Mouse (Mus musculus): ENCODE measurements around the gene Gm10320. TPM values are rescaled to one million over a fixed set of nuclear protein-coding genes. Genes with fewer than 3 reads are reported as not detected.

Gene Gm10320
- polyA plus RNA-seq, 1 experiment from 2014 or later, result 1.2 TPM

DNA sequence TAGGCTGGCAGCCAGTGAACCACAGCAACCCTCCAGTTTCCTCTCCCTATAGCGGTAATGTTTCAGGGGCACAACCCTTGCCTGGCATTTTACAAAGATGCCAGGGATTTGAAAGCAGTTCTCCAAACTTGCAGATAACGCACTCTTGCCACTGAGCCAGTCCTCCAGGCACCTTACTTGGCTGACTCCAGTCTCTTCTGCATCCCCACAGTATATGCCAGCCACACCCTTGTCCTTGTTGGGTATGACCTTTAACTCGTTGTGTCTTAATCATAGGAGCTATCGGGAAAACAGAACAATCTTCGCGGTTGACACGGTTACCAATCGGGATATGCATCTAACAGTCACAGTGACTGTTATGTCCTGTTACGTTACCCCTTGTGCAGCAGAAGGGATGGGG is 40.2 kb upstream of the Gm10320 start:
- DNase-seq (ENCODE audit: low spot score) (no peak), ATAC-seq (ENCODE audit: low FRiP score) (no peak)
- no peak overlapping the region for H3K9ac ChIP-seq
- H3K36me3 ChIP-seq (replicated peaks; ENCODE audit: control insufficient read depth, insufficient read depth), result no peaks in the 10 kb centered on the region
- H3K4me2 ChIP-seq (replicated peaks), result no peak overlapping the region
- peaks cover 21% of the 10 kb centered on the region for H3K4me1 ChIP-seq (replicated peaks; ENCODE audit: control insufficient read depth, insufficient read depth, low read length)
- H3K27ac ChIP-seq, result no peak overlapping the region
- no peak overlapping the region for H3K4me3 ChIP-seq (replicated peaks; ENCODE audit: low read length)
- peaks cover 17% of the 10 kb centered on the region for H3K27me3 ChIP-seq (ENCODE audit: control insufficient read depth, insufficient read depth, low read length)
- peaks cover 11% of the 10 kb centered on the region for H3K9me3 ChIP-seq (ENCODE audit: control insufficient read depth, low read length)
- WGBS, result 86% methylated on average over 9 of the region's 9 CpGs

DNA sequence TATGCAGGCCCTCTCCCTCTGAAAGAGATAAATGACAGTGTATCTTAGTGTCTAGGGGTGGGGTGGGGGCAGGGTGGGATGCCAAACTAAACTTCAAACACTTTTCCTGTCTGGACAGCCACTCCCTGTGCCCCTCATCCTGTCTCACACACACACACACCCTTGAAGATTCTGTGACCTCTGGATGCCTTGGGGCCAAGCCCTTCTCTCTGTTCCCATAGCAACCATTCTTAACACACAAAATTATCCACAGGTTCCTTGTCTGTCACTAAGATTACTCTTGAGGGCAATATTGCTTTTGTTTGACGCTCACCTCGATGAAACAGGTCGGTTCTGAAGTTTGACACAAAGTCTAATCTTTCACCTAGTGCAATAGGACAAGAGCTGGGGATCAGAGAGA is 39.5 kb upstream of the Gm10320 start:
- Histone ChIP-seq H3K36me3 (replicated peaks; ENCODE audit: control insufficient read depth, insufficient read depth) (no peaks in the 10 kb centered on the region), H3K4me2 (replicated peaks) (no peak overlapping the region), H3K4me3 (replicated peaks; ENCODE audit: low read length) (no peak overlapping the region), H3K9me3 (ENCODE audit: control insufficient read depth, low read length) (peaks cover 11% of the 10 kb centered on the region), H3K27ac (no peak overlapping the region), H3K9ac (no peak overlapping the region), H3K27me3 (ENCODE audit: control insufficient read depth, insufficient read depth, low read length) (peaks cover 17% of the 10 kb centered on the region), H3K4me1 (replicated peaks; ENCODE audit: control insufficient read depth, insufficient read depth, low read length) (peaks cover 21% of the 10 kb centered on the region)
- ATAC-seq (ENCODE audit: low FRiP score) (no peak), DNase-seq (ENCODE audit: low spot score) (no peak)
- WGBS, result 26% methylated on average over 3 of the region's 3 CpGs

DNA sequence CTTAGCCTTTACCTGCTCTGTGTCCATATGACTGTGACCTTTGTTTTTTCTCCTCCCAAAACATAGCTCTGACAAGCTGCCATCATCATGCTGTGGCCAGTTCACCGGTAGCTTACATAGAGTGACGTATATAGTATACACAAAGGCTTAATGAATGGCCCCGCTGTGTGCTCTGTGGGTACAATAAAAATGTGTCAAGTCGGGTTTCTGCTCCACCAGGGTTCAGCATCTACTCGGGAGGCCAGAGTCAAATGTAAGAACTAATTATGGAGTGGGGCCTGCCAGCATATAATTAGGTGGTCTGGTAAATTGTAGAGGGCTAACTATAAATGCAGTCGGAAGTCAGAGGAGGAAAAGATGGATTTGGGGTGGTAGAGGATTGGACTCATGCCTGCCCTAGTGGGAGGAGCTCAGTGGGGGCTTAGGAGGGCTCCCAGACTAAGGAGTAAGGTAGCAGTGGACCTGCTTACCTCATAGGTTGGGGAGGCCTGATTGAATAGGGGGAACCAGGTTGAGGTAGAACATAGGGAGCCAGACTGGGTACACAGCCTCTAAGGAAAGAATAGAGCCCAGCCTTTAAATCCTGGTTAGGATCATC is 32.0 kb upstream of the Gm10320 start:
- Histone ChIP-seq H3K9ac (no peak overlapping the region), H3K4me2 (replicated peaks) (no peak overlapping the region), H3K27me3 (ENCODE audit: control insufficient read depth, insufficient read depth, low read length) (no peaks in the 10 kb centered on the region), H3K4me3 (replicated peaks; ENCODE audit: low read length) (no peak overlapping the region), H3K27ac (no peak overlapping the region), H3K36me3 (replicated peaks; ENCODE audit: control insufficient read depth, insufficient read depth) (no peaks in the 10 kb centered on the region), H3K9me3 (ENCODE audit: control insufficient read depth, low read length) (no peaks in the 10 kb centered on the region), H3K4me1 (replicated peaks; ENCODE audit: control insufficient read depth, insufficient read depth, low read length) (no peaks in the 10 kb centered on the region)
- ATAC-seq (ENCODE audit: low FRiP score) (no peak), DNase-seq (ENCODE audit: low spot score) (no peak)
- 64% methylated on average over 6 of the region's 6 CpGs for WGBS

DNA sequence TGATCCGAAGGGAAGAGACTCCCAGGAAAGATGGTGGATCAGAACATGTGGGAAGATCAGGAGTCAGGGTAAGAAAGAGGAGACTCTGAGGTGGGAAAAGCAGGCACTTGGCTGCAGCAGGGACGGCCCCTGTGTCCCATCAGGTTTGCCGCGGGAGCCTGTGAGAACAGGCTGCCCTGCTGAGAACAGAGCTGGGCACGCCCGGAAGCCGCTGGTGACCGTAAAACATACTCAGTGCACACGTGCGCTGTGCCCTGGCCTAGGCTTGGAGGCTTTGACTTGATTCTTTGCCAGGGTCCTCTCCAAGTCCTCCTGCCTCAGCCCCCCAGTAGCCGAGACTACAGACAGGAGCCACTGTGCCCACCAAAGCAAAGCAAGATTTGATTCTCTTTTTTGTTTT is 26.5 kb upstream of the Gm10320 start:
- no peak overlapping the region for H3K4me3 ChIP-seq (replicated peaks; ENCODE audit: low read length)
- H3K9me3 ChIP-seq (ENCODE audit: control insufficient read depth, low read length), result no peaks in the 10 kb centered on the region
- no peak overlapping the region for H3K27ac ChIP-seq
- no peaks in the 10 kb centered on the region for H3K36me3 ChIP-seq (replicated peaks; ENCODE audit: control insufficient read depth, insufficient read depth)
- WGBS, result 32% methylated on average over 11 of the region's 11 CpGs
- H3K9ac ChIP-seq, result no peak overlapping the region
- H3K27me3 ChIP-seq (ENCODE audit: control insufficient read depth, insufficient read depth, low read length), result no peaks in the 10 kb centered on the region
- ATAC-seq (ENCODE audit: low FRiP score) (no peak), DNase-seq (ENCODE audit: low spot score) (no peak)
- no peaks in the 10 kb centered on the region for H3K4me1 ChIP-seq (replicated peaks; ENCODE audit: control insufficient read depth, insufficient read depth, low read length)
- H3K4me2 ChIP-seq (replicated peaks), result no peak overlapping the region

DNA sequence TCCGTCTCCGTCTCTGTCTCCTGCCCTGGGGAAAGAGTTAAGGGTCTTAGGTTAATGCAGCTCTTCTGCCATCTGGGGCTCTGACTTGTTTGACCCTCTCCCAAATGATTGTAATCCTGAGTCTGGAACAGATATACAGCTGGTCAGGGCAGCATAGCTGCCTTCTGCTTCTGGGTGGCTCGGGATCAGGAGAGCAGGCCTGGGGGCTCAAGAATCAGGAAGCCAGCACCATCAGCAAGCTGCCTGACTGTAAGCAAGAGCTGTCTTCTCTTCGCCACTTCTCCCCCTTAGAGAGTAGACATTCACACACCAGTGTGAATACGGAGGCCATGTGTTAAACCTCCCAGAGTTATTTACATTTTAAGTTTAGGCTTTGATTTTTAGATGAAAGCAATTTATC is 25.9 kb upstream of the Gm10320 start:
- Histone ChIP-seq H3K4me2 (replicated peaks) (no peak overlapping the region), H3K9ac (no peak overlapping the region), H3K4me1 (replicated peaks; ENCODE audit: control insufficient read depth, insufficient read depth, low read length) (no peaks in the 10 kb centered on the region), H3K27ac (no peak overlapping the region), H3K27me3 (ENCODE audit: control insufficient read depth, insufficient read depth, low read length) (no peaks in the 10 kb centered on the region), H3K36me3 (replicated peaks; ENCODE audit: control insufficient read depth, insufficient read depth) (no peaks in the 10 kb centered on the region), H3K4me3 (replicated peaks; ENCODE audit: low read length) (no peak overlapping the region), H3K9me3 (ENCODE audit: control insufficient read depth, low read length) (no peaks in the 10 kb centered on the region)
- ATAC-seq (ENCODE audit: low FRiP score), result no peak
- DNase-seq (ENCODE audit: low spot score), result no peak
- WGBS, result 63% methylated on average over 5 of the region's 5 CpGs

DNA sequence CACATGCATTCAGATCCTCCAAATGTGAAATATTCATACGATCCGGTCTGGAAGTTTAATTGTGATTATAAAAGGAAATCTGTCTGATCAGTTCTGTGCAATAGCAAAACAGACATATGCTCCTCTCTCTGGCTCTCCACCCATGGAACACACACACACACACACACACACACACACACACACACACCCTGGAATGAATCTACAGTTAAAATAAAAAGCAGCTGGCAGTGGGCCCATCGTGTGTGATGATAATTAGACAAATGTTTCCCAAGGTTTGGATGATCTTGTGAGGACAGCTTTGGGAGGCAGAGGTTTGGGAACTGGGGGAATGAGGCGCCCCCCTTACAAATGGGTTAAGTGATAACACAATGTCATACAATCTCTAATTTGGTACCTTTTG is 25.2 kb upstream of the Gm10320 start:
- no peaks in the 10 kb centered on the region for H3K36me3 ChIP-seq (replicated peaks; ENCODE audit: control insufficient read depth, insufficient read depth)
- H3K4me2 ChIP-seq (replicated peaks), result no peak overlapping the region
- ATAC-seq (ENCODE audit: low FRiP score) (no peak), DNase-seq (ENCODE audit: low spot score) (no peak)
- no peaks in the 10 kb centered on the region for H3K9me3 ChIP-seq (ENCODE audit: control insufficient read depth, low read length)
- 77% methylated on average over 4 of the region's 4 CpGs for WGBS
- H3K4me3 ChIP-seq (replicated peaks; ENCODE audit: low read length), result no peak overlapping the region
- no peak overlapping the region for H3K9ac ChIP-seq
- H3K4me1 ChIP-seq (replicated peaks; ENCODE audit: control insufficient read depth, insufficient read depth, low read length), result no peaks in the 10 kb centered on the region
- no peaks in the 10 kb centered on the region for H3K27me3 ChIP-seq (ENCODE audit: control insufficient read depth, insufficient read depth, low read length)
- no peak overlapping the region for H3K27ac ChIP-seq

DNA sequence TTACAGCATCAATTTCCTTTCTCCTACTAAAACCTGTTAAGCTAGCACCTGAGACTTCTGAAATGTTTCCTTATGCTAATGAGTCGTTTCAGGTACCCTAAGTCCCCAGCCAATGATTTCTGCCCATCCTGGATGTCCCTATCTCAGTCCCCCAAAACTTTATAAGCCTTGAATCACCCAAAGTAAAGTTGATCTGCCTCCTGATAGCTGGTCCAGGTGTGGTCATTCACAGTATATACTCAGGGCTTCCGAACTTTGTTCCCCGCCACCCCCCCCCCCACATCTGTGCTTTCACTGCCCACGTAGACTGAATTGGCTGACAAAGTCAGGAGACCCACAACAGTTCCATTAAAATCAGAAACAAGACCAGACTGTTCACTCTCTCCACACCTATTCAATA is 20.3 kb upstream of the Gm10320 start:
- ATAC-seq (ENCODE audit: low FRiP score), result no peak
- Histone ChIP-seq H3K9me3 (ENCODE audit: control insufficient read depth, low read length) (no peaks in the 10 kb centered on the region), H3K27ac (no peak overlapping the region), H3K9ac (no peak overlapping the region), H3K4me1 (replicated peaks; ENCODE audit: control insufficient read depth, insufficient read depth, low read length) (no peaks in the 10 kb centered on the region), H3K27me3 (ENCODE audit: control insufficient read depth, insufficient read depth, low read length) (peaks cover 21% of the 10 kb centered on the region), H3K4me3 (replicated peaks; ENCODE audit: low read length) (no peak overlapping the region), H3K4me2 (replicated peaks) (no peak overlapping the region), H3K36me3 (replicated peaks; ENCODE audit: control insufficient read depth, insufficient read depth) (no peaks in the 10 kb centered on the region)
- DNase-seq (ENCODE audit: low spot score), result no peak
- 80% methylated on average over 4 of the region's 4 CpGs for WGBS

DNA sequence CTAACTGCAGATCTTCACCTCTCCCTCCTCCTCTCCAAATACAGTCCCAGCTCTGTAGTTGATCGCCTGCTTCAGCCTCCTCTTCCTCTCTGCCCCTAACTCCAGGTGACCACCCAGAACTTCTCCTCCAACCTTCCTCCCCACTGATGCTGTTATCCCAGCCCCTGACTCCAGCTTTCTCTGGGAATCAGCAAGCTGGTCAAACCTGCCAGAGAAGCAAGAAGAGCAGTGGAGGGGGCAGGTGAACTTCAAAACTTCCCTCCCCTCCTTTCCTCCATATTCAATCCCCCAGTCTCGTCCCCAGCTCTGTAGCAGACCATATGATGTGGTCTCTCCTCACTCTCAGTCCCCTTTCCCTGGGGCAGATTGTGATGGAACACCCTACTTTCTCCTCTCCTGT is 15.9 kb upstream of the Gm10320 start:
- Histone ChIP-seq H3K4me2 (replicated peaks) (no peak overlapping the region), H3K4me1 (replicated peaks; ENCODE audit: control insufficient read depth, insufficient read depth, low read length) (peaks cover 6% of the 10 kb centered on the region; the same call in 1 of the 2 replicates), H3K27ac (no peak overlapping the region), H3K4me3 (replicated peaks; ENCODE audit: low read length) (no peak overlapping the region), H3K9ac (no peak overlapping the region), H3K27me3 (ENCODE audit: control insufficient read depth, insufficient read depth, low read length) (peaks cover 63% of the 10 kb centered on the region), H3K36me3 (replicated peaks; ENCODE audit: control insufficient read depth, insufficient read depth) (no peaks in the 10 kb centered on the region), H3K9me3 (ENCODE audit: control insufficient read depth, low read length) (no peaks in the 10 kb centered on the region)
- DNase-seq (ENCODE audit: low spot score) (no peak), ATAC-seq (ENCODE audit: low FRiP score) (no peak)
- 56% methylated on average over 2 of the region's 2 CpGs for WGBS

DNA sequence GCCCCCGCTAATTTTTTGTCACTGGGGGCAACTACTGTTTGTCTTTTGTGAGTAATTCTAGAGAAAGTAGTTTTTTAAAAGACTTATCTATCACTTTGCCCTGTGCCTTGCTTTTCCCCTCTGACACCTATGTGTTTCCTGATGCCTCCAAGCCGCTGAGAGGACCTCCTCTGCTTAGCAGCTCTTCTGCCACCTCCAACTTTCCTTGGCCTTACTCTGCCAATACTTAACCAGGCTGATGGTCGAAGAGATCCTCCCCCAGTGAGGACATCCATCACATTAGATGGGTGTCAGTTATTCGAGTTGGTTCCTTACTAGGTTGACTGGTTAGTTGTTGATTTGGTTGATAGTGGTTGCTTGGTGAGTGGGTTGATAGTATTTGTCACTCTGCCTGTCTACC is 14.7 kb upstream of the Gm10320 start:
- H3K9me3 ChIP-seq (ENCODE audit: control insufficient read depth, low read length), result no peaks in the 10 kb centered on the region
- no peaks in the 10 kb centered on the region for H3K36me3 ChIP-seq (replicated peaks; ENCODE audit: control insufficient read depth, insufficient read depth)
- no peak overlapping the region for H3K27ac ChIP-seq
- H3K4me1 ChIP-seq (replicated peaks; ENCODE audit: control insufficient read depth, insufficient read depth, low read length), result peaks cover 8% of the 10 kb centered on the region; the same call in 1 of the 2 replicates
- ATAC-seq (ENCODE audit: low FRiP score) (no peak), DNase-seq (ENCODE audit: low spot score) (no peak)
- H3K27me3 ChIP-seq (ENCODE audit: control insufficient read depth, insufficient read depth, low read length), result peaks cover 75% of the 10 kb centered on the region
- 29% methylated on average over 4 of the region's 4 CpGs for WGBS
- no peak overlapping the region for H3K4me2 ChIP-seq (replicated peaks)
- no peak overlapping the region for H3K4me3 ChIP-seq (replicated peaks; ENCODE audit: low read length)
- no peak overlapping the region for H3K9ac ChIP-seq

DNA sequence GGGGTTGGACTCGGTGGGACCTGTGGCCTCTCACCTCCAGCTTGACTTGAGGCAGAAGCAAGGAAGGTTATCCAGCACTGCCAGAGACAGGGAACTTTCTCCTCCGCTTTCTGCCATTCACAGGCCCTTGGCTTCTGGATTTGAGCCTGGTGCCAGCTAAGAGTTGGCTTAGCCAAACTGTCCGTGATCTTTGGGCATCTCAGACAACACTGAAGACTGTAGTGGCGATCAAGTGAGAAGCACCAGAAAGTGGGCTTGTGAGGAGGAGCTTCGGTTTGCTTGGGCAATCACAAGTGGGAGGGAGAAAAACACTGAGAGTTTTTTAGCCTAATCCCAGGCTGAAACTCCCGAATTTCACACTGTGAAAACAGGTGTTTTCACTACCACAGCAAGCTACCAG is 14.2 kb upstream of the Gm10320 start:
- Histone ChIP-seq H3K27ac (no peak overlapping the region), H3K27me3 (ENCODE audit: control insufficient read depth, insufficient read depth, low read length) (peaks cover 80% of the 10 kb centered on the region)
- DNase-seq (ENCODE audit: low spot score), result no peak

More for the DNA sequence above, 14.2 kb upstream of the Gm10320 start:
- peaks cover 8% of the 10 kb centered on the region; the same call in 1 of the 2 replicates for H3K4me1 ChIP-seq (replicated peaks; ENCODE audit: control insufficient read depth, insufficient read depth, low read length)
- H3K36me3 ChIP-seq (replicated peaks; ENCODE audit: control insufficient read depth, insufficient read depth), result no peaks in the 10 kb centered on the region
- no peak for ATAC-seq (ENCODE audit: low FRiP score)
- H3K4me3 ChIP-seq (replicated peaks; ENCODE audit: low read length), result no peak overlapping the region
- no peaks in the 10 kb centered on the region for H3K9me3 ChIP-seq (ENCODE audit: control insufficient read depth, low read length)
- H3K9ac ChIP-seq, result no peak overlapping the region
- no peak overlapping the region for H3K4me2 ChIP-seq (replicated peaks)
- WGBS, result 13% methylated on average over 6 of the region's 6 CpGs

Measured in hindbrain, embryonic 14.5 days (tissue).